Mouse (Mus musculus): Measurements from ENCODE around the gene Kmt2e.

- no peak for TF ChIP-seq CTCF (conservative IDR thresholded peaks at IDR 0.05; ENCODE audit: low read length)
- no peak for TF ChIP-seq NANOG (IDR thresholded peaks at IDR 0.05; ENCODE audit: borderline replicate concordance, low read length)
- no peak for TF ChIP-seq POU5F1 (IDR thresholded peaks at IDR 0.05; ENCODE audit: borderline replicate concordance, low read length)
These were observed 26.1 kb upstream of the Kmt2e start for GRCm38 (mm10) chr5:23408106-23408505.
